Mouse (Mus musculus): ENCODE measurements around the gene Ppil6. TPM values are rescaled to one million over a fixed set of nuclear protein-coding genes. Genes with fewer than 3 reads are reported as not detected.
"Not testable (repeated sequence)": the region's sequence is repeated elsewhere in the genome, so short reads cannot be mapped to it uniquely, and the experiment has no call there.

Gene Ppil6
- polyA plus RNA-seq, 1 experiment from 2014 or later: 0.63 TPM

GRCm38 (mm10) chr10:41480938-41481880 is 9.0 kb upstream of the Ppil6 start:
- Histone ChIP-seq H3K27me3 (no peaks in the 10 kb centered on the region), H3K4me3 (no peak overlapping the region), H3K36me3 (peaks cover 81% of the 10 kb centered on the region), H3K4me1 (peaks cover 13% of the 10 kb centered on the region), H3K9ac (no peak overlapping the region), H3K9me3 (no peaks in the 10 kb centered on the region), H3K27ac (no peak overlapping the region), H3K4me2 (no peak overlapping the region)
- no peak for ATAC-seq (ENCODE audit: insufficient number of reproducible peaks, insufficient read depth, low FRiP score, low TSS enrichment, low read depth)
- WGBS: 74% methylated on average over 33 of the region's 33 CpGs

GRCm38 (mm10) chr10:41482446-41482845 is 7.8 kb upstream of the Ppil6 start:
- Histone ChIP-seq H3K27ac (no peak overlapping the region), H3K4me3 (no peak overlapping the region), H3K27me3 (no peaks in the 10 kb centered on the region), H3K9me3 (no peaks in the 10 kb centered on the region), H3K36me3 (peaks cover 93% of the 10 kb centered on the region), H3K4me2 (no peak overlapping the region), H3K4me1 (peaks cover 7% of the 10 kb centered on the region), H3K9ac (no peak overlapping the region)
- ATAC-seq (ENCODE audit: insufficient number of reproducible peaks, insufficient read depth, low FRiP score, low TSS enrichment, low read depth): no peak
- WGBS: 81% methylated on average over 7 of the region's 7 CpGs

GRCm38 (mm10) chr10:41485778-41486177 is 4.5 kb upstream of the Ppil6 start:
- 95% methylated on average over 16 of the region's 16 CpGs for WGBS
- ATAC-seq (ENCODE audit: insufficient number of reproducible peaks, insufficient read depth, low FRiP score, low TSS enrichment, low read depth): no peak
- Histone ChIP-seq H3K9ac (no peak overlapping the region), H3K27ac (no peak overlapping the region), H3K9me3 (no peaks in the 10 kb centered on the region), H3K27me3 (no peaks in the 10 kb centered on the region), H3K4me1 (peaks cover 18% of the 10 kb centered on the region), H3K4me3 (no peak overlapping the region), H3K36me3 (peaks cover 77% of the 10 kb centered on the region), H3K4me2 (no peak overlapping the region)

GRCm38 (mm10) chr10:41486506-41487170 is 3.6 kb upstream of the Ppil6 start:
- H3K4me1 ChIP-seq: peaks cover 18% of the 10 kb centered on the region
- H3K9ac ChIP-seq: no peak overlapping the region
- H3K27me3 ChIP-seq: 0 out of 2 replicates have a peak, but pooled peaks cover 3% of the 10 kb centered on the region
- no peak overlapping the region for H3K4me2 ChIP-seq
- H3K9me3 ChIP-seq: no peaks in the 10 kb centered on the region
- no peak for ATAC-seq (ENCODE audit: insufficient number of reproducible peaks, insufficient read depth, low FRiP score, low TSS enrichment, low read depth)
- WGBS: 88% methylated on average over 14 of the region's 14 CpGs
- no peak overlapping the region for H3K27ac ChIP-seq
- peaks cover 69% of the 10 kb centered on the region for H3K36me3 ChIP-seq
- no peak overlapping the region for H3K4me3 ChIP-seq

GRCm38 (mm10) chr10:41488877-41489276 is 1.4 kb upstream of the Ppil6 start:
- no peak for ATAC-seq (ENCODE audit: insufficient number of reproducible peaks, insufficient read depth, low FRiP score, low TSS enrichment, low read depth)
- Histone ChIP-seq H3K27ac (no peak overlapping the region), H3K4me1 (peaks cover 18% of the 10 kb centered on the region), H3K9me3 (no peaks in the 10 kb centered on the region), H3K9ac (peak overlapping the region; percentile 82), H3K4me3 (peak overlapping the region; percentile 68), H3K4me2 (peak overlapping the region; percentile 100), H3K27me3 (0 out of 2 replicates have a peak, but pooled peaks cover 3% of the 10 kb centered on the region), H3K36me3 (peaks cover 46% of the 10 kb centered on the region)
- WGBS: 40% methylated on average over 7 of the region's 7 CpGs

GRCm38 (mm10) chr10:41489294-41489693 is 945 bp upstream of the Ppil6 start:
- Histone ChIP-seq H3K27ac (no peak overlapping the region), H3K36me3 (peaks cover 42% of the 10 kb centered on the region)

GRCm38 (mm10) chr10:41490518-41490873 is 257 bp downstream of the Ppil6 start:
- under 1% methylated on average over 29 of the region's 29 CpGs for WGBS
- Histone ChIP-seq H3K27ac (no peak overlapping the region), H3K9me3 (no peaks in the 10 kb centered on the region), H3K27me3 (0 out of 2 replicates have a peak, but pooled peaks cover 3% of the 10 kb centered on the region), H3K4me2 (peak overlapping the region; percentile 100), H3K4me1 (peaks cover 18% of the 10 kb centered on the region), H3K4me3 (peak overlapping the region; percentile 68), H3K9ac (peak overlapping the region; percentile 82), H3K36me3 (peaks cover 30% of the 10 kb centered on the region)
- 0 out of 2 replicates have a peak, but pooled peaks have one; percentile 9 for ATAC-seq (ENCODE audit: insufficient number of reproducible peaks, insufficient read depth, low FRiP score, low TSS enrichment, low read depth)

More at GRCm38 (mm10) chr10:41489294-41489693, 945 bp upstream of the Ppil6 start:
- Histone ChIP-seq H3K9me3 (no peaks in the 10 kb centered on the region), H3K9ac (peak overlapping the region; percentile 82), H3K27me3 (0 out of 2 replicates have a peak, but pooled peaks cover 3% of the 10 kb centered on the region), H3K4me1 (peaks cover 18% of the 10 kb centered on the region), H3K4me3 (peak overlapping the region; percentile 68), H3K4me2 (peak overlapping the region; percentile 100)
- no peak for ATAC-seq (ENCODE audit: insufficient number of reproducible peaks, insufficient read depth, low FRiP score, low TSS enrichment, low read depth)
- 23% methylated on average over 8 of the region's 8 CpGs for WGBS

- Histone ChIP-seq H3K4me2 (peak overlapping the region; percentile 100; the same call in 1 of the 2 replicates), H3K4me1 (peaks cover 18% of the 10 kb centered on the region), H3K27me3 (0 out of 2 replicates have a peak, but pooled peaks cover 3% of the 10 kb centered on the region), H3K9me3 (no peaks in the 10 kb centered on the region), H3K9ac (no peak overlapping the region), H3K36me3 (peaks cover 24% of the 10 kb centered on the region), H3K4me3 (no peak overlapping the region), H3K27ac (no peak overlapping the region)
- WGBS: 42% methylated on average over 4 of the region's 4 CpGs
- ATAC-seq (ENCODE audit: insufficient number of reproducible peaks, insufficient read depth, low FRiP score, low TSS enrichment, low read depth): no peak
Observed at GRCm38 (mm10) chr10:41491111-41491510, 872 bp downstream of the Ppil6 start.

GRCm38 (mm10) chr10:41500941-41501340 is 10.7 kb downstream of the Ppil6 start:
- WGBS: 58% methylated on average over 4 of the region's 4 CpGs
- H3K9me3 ChIP-seq: no peaks in the 10 kb centered on the region
- H3K27ac ChIP-seq: no peak overlapping the region
- no peaks in the 10 kb centered on the region for H3K27me3 ChIP-seq
- ATAC-seq (ENCODE audit: insufficient number of reproducible peaks, insufficient read depth, low FRiP score, low TSS enrichment, low read depth): no peak
- H3K9ac ChIP-seq: no peak overlapping the region
- H3K36me3 ChIP-seq: no peaks in the 10 kb centered on the region
- H3K4me1 ChIP-seq: no peaks in the 10 kb centered on the region
- no peak overlapping the region for H3K4me3 ChIP-seq
- no peak overlapping the region for H3K4me2 ChIP-seq

GRCm38 (mm10) chr10:41504996-41505395 is 14.8 kb downstream of the Ppil6 start:
- WGBS: 93% methylated on average over 1 of the region's 1 CpGs

GRCm38 (mm10) chr10:41505446-41505845 is 15.2 kb downstream of the Ppil6 start:
- not testable (repeated sequence) for H3K9me3 ChIP-seq; H3K27me3 ChIP-seq; H3K4me2 ChIP-seq; H3K4me1 ChIP-seq; H3K4me3 ChIP-seq; ATAC-seq (ENCODE audit: insufficient number of reproducible peaks, insufficient read depth, low FRiP score, low TSS enrichment, low read depth); H3K27ac ChIP-seq; H3K36me3 ChIP-seq
- 5% methylated on average over 3 of the region's 3 CpGs for WGBS
- 0 out of 2 replicates have a peak overlapping the region, but pooled peaks have one; percentile 16 for H3K9ac ChIP-seq

More at GRCm38 (mm10) chr10:41504996-41505395, 14.8 kb downstream of the Ppil6 start:
- H3K4me3 ChIP-seq: no peak overlapping the region
- no peak overlapping the region for H3K27ac ChIP-seq
- H3K9me3 ChIP-seq: no peaks in the 10 kb centered on the region
- no peak for ATAC-seq (ENCODE audit: insufficient number of reproducible peaks, insufficient read depth, low FRiP score, low TSS enrichment, low read depth)
- H3K9ac ChIP-seq: no peak overlapping the region
- no peaks in the 10 kb centered on the region for H3K4me1 ChIP-seq
- no peak overlapping the region for H3K4me2 ChIP-seq
- no peaks in the 10 kb centered on the region for H3K27me3 ChIP-seq
- H3K36me3 ChIP-seq: no peaks in the 10 kb centered on the region
